Mouse (Mus musculus) heart, adult 2 months (tissue): Measurements from ENCODE around the gene Dnah11.

Experiments used
- CTCF ChIP-seq: fragments of 200-600 bp; IDR thresholded peaks from 2 replicates; pipeline ENCODE4 v1.8.1; 2022; ENCODE audit warnings: antibody characterized with exemption, mild to moderate bottlenecking, moderate library complexity
- EP300 ChIP-seq: fragments of 200-500 bp; IDR thresholded peaks from 2 replicates; pipeline ENCODE4 v1.6.1; 2011; ENCODE audit warnings: low read depth, low read length, control low read depth; ENCODE audit not compliant: insufficient read depth
- POLR2A ChIP-seq: fragments of 200-500 bp; IDR thresholded peaks from 2 replicates; pipeline ENCODE4 v1.6.1; 2011; ENCODE audit warnings: mild to moderate bottlenecking, low read depth, low read length, control low read depth; ENCODE audit not compliant: insufficient read depth

- no peak for TF ChIP-seq CTCF
- no peak for TF ChIP-seq POLR2A
- no peak for TF ChIP-seq EP300
These were observed 185.0 kb downstream of the Dnah11 start for GRCm38 (mm10) chr12:118013872-118014271.
